Mouse (Mus musculus) thymus, adult 2 months (tissue): ENCODE results near the gene Ppp1r3f. TPM values are rescaled to one million over a fixed set of nuclear protein-coding genes. Genes with fewer than 3 reads are reported as not detected.

ENCODE experiments used
- DNase-seq: peaks from one replicate; pipeline ENCODE4 v3.0.0; 2021
- H3K27ac ChIP-seq: fragments of 200-500 bp; 2 replicates; pipeline ENCODE4 v1.5.1; 2012; ENCODE audit warnings: low read length, control low read depth; ENCODE audit not compliant: control insufficient read depth, insufficient read depth
- H3K27me3 ChIP-seq: fragments of 200-500 bp; 2 replicates; pipeline ENCODE4 v1.6.1; 2012; ENCODE audit warnings: mild to moderate bottlenecking, low read length, moderate library complexity, mixed read lengths; ENCODE audit not compliant: control insufficient read depth, insufficient read depth
- H3K36me3 ChIP-seq: fragments of 200-500 bp; 2 replicates; pipeline ENCODE4 v1.6.1; 2012; ENCODE audit warnings: mild to moderate bottlenecking, low read length, moderate library complexity; ENCODE audit not compliant: control insufficient read depth, insufficient read depth
- H3K4me1 ChIP-seq: fragments of 200-500 bp; replicated peaks from 2 replicates; pipeline ENCODE4 v1.6.1; 2012; ENCODE audit warnings: low read length; ENCODE audit not compliant: control insufficient read depth, insufficient read depth
- H3K4me3 ChIP-seq: fragments of 200-500 bp; 2 replicates; pipeline ENCODE4 v1.5.1; 2012; ENCODE audit warnings: mild to moderate bottlenecking, low read length, control low read depth, moderate library complexity; ENCODE audit not compliant: control insufficient read depth, insufficient read depth
- CTCF ChIP-seq: fragments of 200-500 bp; IDR thresholded peaks from 2 replicates; pipeline ENCODE4 v1.5.1; 2012; ENCODE audit warnings: mild to moderate bottlenecking, control low read depth, low read length, moderate library complexity, borderline replicate concordance; ENCODE audit not compliant: control insufficient read depth, poor library complexity, insufficient read depth; ENCODE audit errors: extremely low read depth
- POLR2A ChIP-seq: fragments of 200-500 bp; IDR thresholded peaks from 2 replicates; pipeline ENCODE4 v1.6.1; 2012; ENCODE audit warnings: mild to moderate bottlenecking, low read length, control low read depth, moderate library complexity; ENCODE audit not compliant: control insufficient read depth, poor library complexity, insufficient read depth; ENCODE audit errors: extremely low read depth
- WGBS: fragments of 180-500 bp; shearing (Covaris S2); methylation state at CpG from one replicate; pipeline ENCODE4 v1.1.7; 2018; 5-methylcytosine and 5-hydroxymethylcytosine counted together
- polyA plus RNA-seq: library from polyadenylated mRNA; depleted of rRNA; stranded (reverse); fragments of >200 nt; gene quantifications from 2 replicates; pipeline ENCODE4 v1.2.3, GENCODE M21; 2012

Ppp1r3f gene
- polyA plus RNA-seq, 1 experiment = 5.8 TPM

- no peak for TF ChIP-seq CTCF
- TF ChIP-seq POLR2A = no peak
- 3% methylated on average over 28 of the region's 28 CpGs for WGBS
- Histone ChIP-seq H3K4me3 (peak within 1 kb of the TSS; percentile 97), H3K27ac (no peak within 1 kb of the TSS), H3K4me1 (peaks cover 3% of the 10 kb centered on the region; the same call in 1 of the 2 replicates), H3K27me3 (no peaks in the 10 kb centered on the region), H3K36me3 (no peaks in the 10 kb centered on the region)
- DNase-seq = peak; percentile 80
Measured at GRCm38 (mm10) chrX:7604879-7605574, 30.9 kb upstream of the Ppp1r3f start, which contains the start of gene Ccdc22. Gene Ccdc22, minus strand, starts transcription at chrX:7605517.

- H3K4me3 ChIP-seq = no peak overlapping the region
- WGBS = 60% methylated on average over 7 of the region's 7 CpGs
- no peaks in the 10 kb centered on the region for H3K27me3 ChIP-seq
- no peak for DNase-seq
- no peak overlapping the region for H3K27ac ChIP-seq
- H3K36me3 ChIP-seq = peaks cover 4% of the 10 kb centered on the region; the same call in 1 of the 2 replicates
- peaks cover 3% of the 10 kb centered on the region; the same call in 1 of the 2 replicates for H3K4me1 ChIP-seq
- TF ChIP-seq CTCF = no peak
- no peak for TF ChIP-seq POLR2A
Measured at GRCm38 (mm10) chrX:7604004-7604403, 29.9 kb upstream of the Ppp1r3f start.

DNA sequence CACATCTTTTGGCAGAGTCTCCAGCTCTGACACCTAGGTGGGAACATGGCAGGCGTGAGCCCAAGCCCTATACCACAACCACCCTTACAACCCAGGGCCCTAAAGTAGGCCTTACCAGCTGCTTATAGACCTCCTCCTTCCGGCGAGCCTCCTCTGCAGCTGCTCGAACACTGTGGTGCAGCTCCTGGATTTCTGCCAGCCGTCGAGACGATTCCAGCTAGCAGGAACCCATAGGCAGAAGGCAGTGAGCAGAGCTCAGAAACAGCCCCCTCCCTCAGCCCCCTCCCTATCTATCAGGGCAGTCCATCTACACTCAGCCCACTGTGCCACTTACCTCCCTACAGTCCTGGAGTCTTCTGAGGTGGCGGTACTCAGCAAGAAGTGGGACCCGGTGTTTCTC is 21.3 kb upstream of the Ppp1r3f start:
- DNase-seq = no peak
- Histone ChIP-seq H3K27me3 (no peaks in the 10 kb centered on the region), H3K4me1 (no peaks in the 10 kb centered on the region), H3K36me3 (peaks cover 11% of the 10 kb centered on the region), H3K4me3 (no peak overlapping the region), H3K27ac (no peak overlapping the region)
- WGBS = 95% methylated on average over 9 of the region's 9 CpGs
- TF ChIP-seq POLR2A (no peak), CTCF (no peak)

- no peak for DNase-seq
- H3K27me3 ChIP-seq = no peaks in the 10 kb centered on the region
- H3K4me1 ChIP-seq = peaks cover 19% of the 10 kb centered on the region
- H3K36me3 ChIP-seq = no peaks in the 10 kb centered on the region
- TF ChIP-seq POLR2A (no peak), CTCF (no peak)
- no peak overlapping the region for H3K27ac ChIP-seq
- H3K4me3 ChIP-seq = no peak overlapping the region
- 15% methylated on average over 5 of the region's 5 CpGs for WGBS
Measured at GRCm38 (mm10) chrX:7586356-7586755, 12.3 kb upstream of the Ppp1r3f start.

GRCm38 (mm10) chrX:7583881-7584280 is 9.8 kb upstream of the Ppp1r3f start:
- TF ChIP-seq POLR2A (no peak), CTCF (no peak)
- no peak overlapping the region for H3K4me3 ChIP-seq
- no peaks in the 10 kb centered on the region for H3K27me3 ChIP-seq
- no peak overlapping the region for H3K27ac ChIP-seq
- no peak for DNase-seq
- peaks cover 19% of the 10 kb centered on the region for H3K4me1 ChIP-seq
- WGBS = 94% methylated on average over 10 of the region's 11 CpGs
- H3K36me3 ChIP-seq = no peaks in the 10 kb centered on the region

- no peak overlapping the region for H3K27ac ChIP-seq
- TF ChIP-seq CTCF (no peak), POLR2A (no peak)
- WGBS = 80% methylated on average over 2 of the region's 2 CpGs
- DNase-seq = no peak
- peaks cover 5% of the 10 kb centered on the region for H3K4me1 ChIP-seq
- no peak overlapping the region for H3K4me3 ChIP-seq
- no peaks in the 10 kb centered on the region for H3K36me3 ChIP-seq
- no peaks in the 10 kb centered on the region for H3K27me3 ChIP-seq
Measured at GRCm38 (mm10) chrX:7581151-7581550, 7.1 kb upstream of the Ppp1r3f start.

DNA sequence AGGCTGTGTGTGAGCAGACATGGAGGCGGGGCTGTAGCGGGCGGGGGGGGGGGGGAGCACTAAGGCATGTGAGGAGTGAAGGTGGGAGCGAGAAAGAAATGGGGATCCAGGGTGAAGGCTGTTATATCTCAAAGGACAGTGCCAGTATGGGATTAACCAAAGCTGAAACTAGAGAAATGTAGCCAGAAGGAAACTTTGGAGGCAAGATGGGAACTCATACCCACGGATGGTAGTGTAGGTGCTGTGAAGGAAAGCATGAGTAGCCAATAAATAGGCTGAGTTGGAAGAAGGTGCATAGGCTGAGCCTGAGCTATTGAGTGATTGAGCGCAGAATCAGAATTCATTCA is 775 bp upstream of the Ppp1r3f start:
- Histone ChIP-seq H3K36me3 (no peaks in the 10 kb centered on the region), H3K27me3 (no peaks in the 10 kb centered on the region), H3K4me1 (peaks cover 34% of the 10 kb centered on the region), H3K27ac (no peak overlapping the region), H3K4me3 (no peak overlapping the region)
- no peak for TF ChIP-seq CTCF
- DNase-seq = no peak
- WGBS = 11% methylated on average over 6 of the region's 6 CpGs
